Mouse (Mus musculus): ENCODE data around the gene Olfr1402.

Olfr1402 gene

DNA sequence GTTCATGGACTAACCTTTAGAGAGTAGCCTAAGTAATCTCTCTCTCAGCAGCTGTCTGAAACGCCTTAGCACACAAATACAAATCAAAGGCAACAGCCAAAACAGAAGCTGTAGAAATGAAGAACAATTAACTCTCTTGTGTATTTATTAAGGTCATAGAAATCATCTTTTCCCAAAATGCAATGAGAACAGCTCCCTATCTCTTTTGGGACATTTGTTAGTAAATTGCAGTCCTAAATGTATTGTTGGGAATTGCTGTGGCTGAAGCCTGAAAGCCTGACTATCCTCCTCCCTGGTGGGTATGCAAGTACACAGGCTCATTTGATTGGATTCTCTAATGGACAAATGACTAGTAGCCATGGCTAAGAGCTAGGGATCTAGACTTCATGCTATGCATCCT lies at the start of gene Olfr1402:
Gene Olfr1402 (minus strand): TSS at position 101 of the 400 bp plus-strand sequence.
- DNase-seq (ENCODE audit: low read depth, low spot score): no peak

DNA sequence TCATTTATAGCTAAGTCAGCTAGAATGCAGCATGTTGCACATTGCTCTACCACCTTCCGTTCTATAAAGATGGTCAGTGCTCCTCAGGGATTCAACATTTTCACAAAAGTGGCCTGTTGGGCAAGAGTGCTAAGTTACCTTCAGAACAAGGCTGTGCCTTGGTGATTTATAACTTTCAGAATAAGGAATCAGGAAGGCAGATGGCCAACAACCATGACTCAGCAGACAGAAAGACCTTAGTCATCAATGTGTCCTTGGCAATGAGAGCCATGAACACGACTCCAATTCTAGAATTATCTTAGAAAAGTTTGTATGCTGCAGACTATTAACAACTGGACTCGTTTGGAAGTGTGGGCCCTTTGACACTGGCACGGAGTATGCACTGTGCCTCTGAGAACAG lies 33.5 kb upstream of the Olfr1402 start:
- DNase-seq (ENCODE audit: low read depth, low spot score): no peak

DNA sequence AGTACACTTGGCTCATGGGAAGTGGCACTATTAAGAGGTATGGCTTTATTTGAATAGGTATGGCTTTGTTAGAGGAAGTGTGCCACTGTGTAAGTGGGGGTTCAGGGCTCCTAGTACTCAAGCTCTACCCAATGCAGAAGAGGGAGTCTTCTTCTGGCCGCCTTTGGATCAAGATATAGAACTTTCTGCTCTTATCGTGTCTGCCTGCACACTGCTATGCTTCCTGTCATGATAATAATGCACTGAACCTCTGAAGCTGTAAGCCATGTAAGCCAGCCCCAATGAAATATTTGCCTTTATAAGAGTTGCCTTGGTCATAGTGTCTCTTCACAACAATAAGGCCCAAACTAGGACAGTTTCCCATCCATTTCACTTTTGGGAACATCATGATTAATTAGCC lies 16.8 kb upstream of the Olfr1402 start:
- DNase-seq (ENCODE audit: low read depth, low spot score): no peak

DNA sequence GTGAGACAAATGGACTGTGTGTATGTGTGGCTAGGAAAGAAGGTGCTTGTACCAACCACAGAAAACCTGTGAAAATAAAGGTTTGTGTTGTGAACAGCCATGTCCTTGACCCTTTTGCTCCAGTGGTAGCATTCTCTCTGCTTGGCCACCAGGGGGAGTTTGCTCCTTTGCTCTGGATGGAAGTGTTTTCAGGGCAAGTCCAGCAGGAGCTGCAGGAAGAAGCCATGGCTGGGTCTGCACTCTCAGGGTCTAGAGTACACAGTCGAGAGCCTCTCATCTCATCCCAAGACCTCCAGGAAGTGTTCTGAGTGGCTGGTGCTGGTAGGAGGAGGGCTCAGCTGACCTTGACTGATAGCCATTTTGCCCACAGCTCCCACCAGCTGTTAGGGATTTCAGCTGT lies 27.5 kb downstream of the Olfr1402 start:
- DNase-seq (ENCODE audit: low read depth, low spot score): peak; percentile 4

DNA sequence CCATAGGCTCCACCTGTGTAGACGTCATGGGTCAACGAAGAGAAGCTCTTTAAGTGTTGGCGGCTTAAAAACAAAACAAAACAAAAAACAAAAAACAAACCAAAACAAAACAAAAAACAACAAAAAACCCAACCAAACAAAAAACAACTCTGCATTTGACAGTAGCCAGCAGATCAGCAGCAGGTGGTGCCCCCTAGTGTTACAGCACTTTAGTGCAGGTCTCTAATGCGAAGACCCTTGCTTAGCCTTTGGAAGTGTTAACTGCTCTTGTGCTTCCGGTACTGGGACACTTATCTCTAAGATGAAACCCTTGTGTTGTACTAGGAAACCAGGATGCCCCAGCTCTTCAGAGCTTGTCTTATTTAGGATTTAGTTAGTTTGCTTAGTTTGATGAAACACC lies 28.7 kb downstream of the Olfr1402 start:
- no peak for DNase-seq (ENCODE audit: low read depth, low spot score)

DNA sequence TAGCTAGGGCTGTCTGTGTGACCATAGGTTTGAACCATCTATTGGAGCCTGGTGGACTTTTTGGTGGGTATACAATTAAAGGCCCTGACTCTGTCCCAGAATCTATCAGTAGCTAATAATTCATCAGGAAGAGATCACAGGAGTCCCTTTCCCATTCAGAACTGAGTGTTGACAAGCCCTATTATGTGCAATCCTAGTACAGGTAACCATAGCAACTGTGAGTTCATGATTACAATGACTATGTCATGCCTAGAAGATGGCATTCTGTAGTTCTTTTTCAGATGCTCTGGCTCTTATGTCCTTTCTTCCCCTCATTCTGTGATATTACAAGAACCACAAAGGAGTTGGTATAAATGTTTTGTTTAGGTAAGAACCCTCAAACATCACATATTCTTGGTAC lies 51.4 kb downstream of the Olfr1402 start:
- no peak for DNase-seq (ENCODE audit: low read depth, low spot score)

DNA sequence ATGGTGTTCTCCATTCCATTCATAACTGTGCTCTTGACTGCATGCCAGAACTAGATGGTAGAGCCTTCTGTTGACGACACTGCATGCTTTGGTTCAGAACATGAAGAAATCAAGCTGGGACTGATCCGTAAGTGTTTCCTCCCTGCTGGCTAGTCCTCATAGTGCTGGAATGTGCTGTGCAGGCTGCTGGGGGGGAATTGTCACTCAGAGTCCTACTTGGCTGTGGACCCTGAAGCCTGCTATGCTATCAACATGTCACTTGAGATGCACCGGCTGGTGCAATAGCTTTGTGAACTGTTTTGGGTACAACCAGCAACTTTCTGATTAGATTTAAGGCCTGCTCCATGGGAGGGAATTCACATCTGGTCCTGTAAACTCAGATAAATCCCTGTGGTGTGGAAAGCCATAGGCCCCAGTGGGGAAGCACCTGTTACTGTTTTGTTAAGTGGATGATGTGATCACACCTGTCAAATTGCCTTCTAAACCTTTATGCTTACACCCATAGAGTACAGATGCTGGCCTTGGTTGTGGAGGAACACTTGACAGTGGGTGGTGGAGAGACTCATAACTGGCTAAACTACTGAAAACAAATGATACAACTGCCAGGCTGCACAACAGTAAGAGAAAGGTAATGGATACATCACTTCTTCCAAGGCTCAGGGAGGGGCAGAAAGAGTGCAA lies 58.3 kb downstream of the Olfr1402 start:
- DNase-seq (ENCODE audit: low read depth, low spot score): no peak

DNA sequence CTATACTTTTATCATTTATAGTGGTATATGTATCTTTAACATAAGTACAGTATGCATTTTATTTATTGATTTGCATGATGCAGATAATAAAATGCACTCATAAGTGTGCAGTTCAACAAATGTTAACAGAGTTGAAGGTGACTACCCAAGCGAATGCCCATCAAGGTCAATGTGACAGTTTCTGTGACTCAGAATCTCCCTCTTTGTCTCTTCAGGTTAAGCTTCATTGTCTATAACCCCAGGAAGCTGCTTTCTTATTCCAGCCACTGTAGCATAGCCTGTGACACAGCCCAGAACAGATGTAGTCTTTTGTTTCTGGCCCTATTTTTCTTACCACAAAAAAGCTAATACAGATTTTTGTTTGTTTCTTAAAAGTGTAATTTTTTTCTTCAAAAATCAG lies 63.4 kb downstream of the Olfr1402 start:
- no peak for DNase-seq (ENCODE audit: low read depth, low spot score)
